Mouse (Mus musculus) thymus, postnatal 0 days (tissue): ENCODE results near the gene Foxj3. TPM values are rescaled to one million over a fixed set of nuclear protein-coding genes. Genes with fewer than 3 reads are reported as not detected.
"Not testable (repeated sequence)": the region's sequence is repeated elsewhere in the genome, so short reads cannot be mapped to it uniquely, and the experiment has no call there.

Source experiments
- DNase-seq: peaks from one replicate; pipeline ENCODE4 v3.0.0-alpha.2; 2015; ENCODE audit warnings: low spot score
- polyA plus RNA-seq: library from polyadenylated mRNA; unstranded; fragments of >200 nt; fragmentation: Nextera tagmentation; extraction: Ambion mirVana; gene quantifications from 2 replicates; pipeline ENCODE4 v1.2.1, GENCODE M21; 2015

The Foxj3 gene
- polyA plus RNA-seq, 1 experiment from 2014 or later, result 13.5 TPM

DNA sequence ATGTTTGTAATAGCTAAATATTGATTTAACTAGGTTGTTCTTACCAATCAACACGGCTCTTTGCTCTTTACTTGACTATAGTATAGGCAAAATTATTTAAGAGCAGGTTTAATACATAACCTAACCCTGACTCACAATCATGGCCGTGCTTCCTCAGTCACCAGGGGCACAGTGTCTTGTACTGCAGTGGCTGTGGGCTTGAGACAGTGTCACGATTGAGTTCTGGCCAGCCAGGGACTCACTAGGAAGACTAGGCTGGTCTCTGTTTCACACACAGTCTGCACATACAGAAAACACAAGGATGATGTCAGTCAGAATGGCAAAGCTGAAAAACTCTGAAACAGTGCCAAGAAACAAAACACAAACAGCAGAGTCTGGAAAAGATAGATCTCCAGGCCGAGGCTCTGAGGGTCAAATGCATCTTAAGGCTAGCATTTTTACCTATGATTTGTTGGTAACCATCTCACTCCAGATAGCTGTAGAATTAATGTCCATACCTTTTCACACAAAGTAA is 29.6 kb downstream of the Foxj3 start:
- DNase-seq, result no peak

DNA sequence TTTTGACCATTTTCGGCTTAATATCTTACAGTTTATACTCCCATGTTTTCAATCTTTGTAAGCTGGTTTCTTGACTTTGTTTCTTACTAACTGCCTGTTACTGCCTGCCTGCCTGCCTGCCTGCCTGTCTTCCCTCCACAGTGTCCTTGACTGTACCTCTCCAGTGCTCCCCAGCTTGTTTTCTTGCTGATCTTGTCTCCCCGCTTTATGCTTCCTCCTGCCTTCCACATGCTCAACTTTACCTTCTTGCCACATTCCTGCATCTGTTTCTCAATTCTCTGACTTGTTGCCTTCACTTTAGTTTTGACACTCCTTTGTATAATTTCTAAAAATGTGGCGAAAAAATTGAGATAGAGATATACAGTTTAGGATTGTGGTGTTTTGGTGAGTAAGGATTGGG is 35.9 kb downstream of the Foxj3 start:
- no peak for DNase-seq

DNA sequence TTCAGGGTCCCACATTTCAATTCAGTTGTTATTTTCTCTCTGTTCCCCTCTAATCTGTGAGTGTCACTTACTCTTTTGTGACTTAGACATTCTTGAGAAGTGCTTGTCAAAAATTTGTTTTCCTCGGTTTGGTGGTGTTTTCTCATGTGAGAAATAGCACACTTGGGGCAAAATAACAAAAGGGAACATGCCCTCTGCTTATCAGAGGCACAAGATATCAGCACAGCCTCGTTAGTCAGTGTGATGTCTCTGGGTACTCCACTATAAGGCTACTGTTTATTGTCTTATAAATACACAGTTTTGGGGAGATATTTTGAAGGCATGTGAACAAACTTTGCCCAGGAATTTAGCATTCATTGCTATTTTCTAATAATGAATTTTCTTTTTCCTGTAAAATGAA is 37.7 kb downstream of the Foxj3 start:
- no peak for DNase-seq

DNA sequence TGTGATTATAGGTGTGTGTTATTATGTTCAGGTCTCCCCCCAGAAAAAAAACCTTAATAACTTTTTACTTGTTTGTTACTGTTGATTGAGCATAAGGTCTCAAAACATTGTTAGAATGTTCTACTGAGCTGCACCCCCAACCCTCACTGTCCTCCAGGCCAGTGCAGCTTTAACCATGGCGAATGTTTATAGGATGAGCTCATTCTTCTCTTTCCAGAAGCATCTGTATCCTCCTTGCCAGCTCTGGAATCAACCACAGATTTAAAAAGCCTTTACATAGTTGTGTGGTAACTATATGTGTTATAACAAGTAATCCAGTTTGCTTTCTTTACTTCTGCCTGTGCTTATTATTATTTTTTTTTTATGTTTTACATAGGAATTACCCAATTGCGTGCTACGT is 38.7 kb downstream of the Foxj3 start:
- DNase-seq, result no peak

DNA sequence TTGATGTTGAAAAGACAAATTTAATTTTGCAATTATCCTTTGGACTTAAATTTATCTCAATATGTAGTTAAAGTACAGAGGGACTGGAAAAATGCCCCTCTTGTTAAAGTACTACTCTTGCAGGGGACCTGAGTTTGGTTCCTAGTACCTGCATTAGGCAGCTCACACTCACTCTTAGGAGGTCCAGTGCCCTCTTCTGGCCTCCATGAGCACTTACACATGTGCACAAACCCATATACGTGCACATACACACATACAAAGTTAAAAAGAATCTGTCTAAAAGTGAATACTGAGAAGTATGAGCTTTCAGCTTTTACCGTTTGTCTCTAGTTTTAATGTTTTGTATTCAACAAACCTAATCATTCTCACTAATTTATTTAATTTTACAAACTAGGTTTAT is 51.2 kb downstream of the Foxj3 start:
- no peak for DNase-seq

DNA sequence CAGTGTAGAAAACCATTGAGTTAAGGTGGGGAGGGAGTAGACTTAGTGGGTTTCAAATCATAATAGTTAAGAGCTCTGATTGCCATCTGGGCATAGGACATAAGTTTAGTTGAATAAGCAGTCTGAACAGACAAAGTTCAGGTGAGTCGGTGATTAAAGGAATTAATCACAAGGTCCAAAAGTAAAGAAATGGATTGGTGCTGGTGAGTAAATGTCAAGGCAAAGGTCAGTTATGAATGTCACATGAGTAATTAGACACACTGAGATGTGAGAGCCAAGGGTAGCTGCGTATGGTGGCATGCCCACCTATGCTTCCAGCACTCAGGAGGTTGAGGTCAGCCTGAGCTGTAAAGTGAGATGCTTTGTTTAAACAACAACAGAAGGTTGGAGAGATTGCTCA is 52.6 kb downstream of the Foxj3 start:
- DNase-seq, result no peak

DNA sequence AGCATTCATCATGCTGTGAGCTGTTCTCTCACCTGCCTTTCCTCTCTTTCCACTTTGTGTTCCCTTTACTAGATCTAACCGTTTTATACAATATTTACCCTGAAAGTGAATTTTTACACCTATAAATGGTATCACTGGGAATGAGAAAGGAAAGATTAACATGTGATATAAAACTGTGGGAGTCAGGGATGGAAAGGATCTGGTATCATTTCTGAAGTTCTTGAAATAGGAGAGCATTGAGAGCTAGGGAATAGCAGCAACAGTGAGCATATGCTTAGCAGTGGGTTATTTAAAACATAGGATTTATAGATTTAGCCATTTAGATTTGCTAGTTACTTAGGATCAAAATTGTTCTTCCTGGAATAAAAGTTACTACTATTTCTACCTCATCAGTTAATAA is 53.2 kb downstream of the Foxj3 start:
- DNase-seq, result no peak

DNA sequence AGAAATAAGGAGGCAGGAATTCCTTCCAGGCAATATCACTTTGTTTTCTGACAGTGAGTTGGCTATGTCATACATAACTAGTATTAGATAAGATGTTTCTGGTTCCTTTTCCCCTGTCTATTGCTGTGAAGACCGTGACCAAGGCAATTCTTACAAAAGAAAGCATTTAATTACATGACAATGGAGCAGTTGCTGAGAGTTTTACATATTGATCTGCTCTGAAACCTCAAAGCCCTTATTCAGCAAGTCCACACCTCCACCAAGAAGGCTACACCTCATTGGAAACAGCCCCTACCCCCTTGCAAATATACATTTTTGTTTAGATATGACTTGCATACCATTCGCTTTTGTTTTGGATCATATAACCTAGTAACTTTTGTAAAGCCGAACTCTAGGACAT is 55.7 kb downstream of the Foxj3 start:
- no peak for DNase-seq

DNA sequence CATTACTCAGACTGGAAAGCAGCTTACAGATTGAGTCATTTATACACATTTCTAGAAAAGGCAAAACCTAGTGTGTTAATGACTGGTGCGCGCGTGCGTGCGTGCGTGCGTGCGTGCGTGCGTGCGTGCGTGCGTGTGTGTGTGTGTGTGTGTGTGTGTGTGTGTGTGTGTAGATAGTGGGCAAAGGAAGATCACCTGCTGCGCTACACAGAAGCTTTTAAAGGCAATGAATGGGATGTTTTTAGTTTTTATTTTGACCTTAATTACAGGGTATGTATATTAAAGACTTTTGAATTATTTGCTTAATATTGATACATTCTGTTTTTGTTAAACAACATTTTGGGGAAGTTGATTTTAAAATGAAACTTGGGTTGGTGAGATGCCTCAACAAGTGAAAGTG is 57.5 kb downstream of the Foxj3 start:
- no peak for DNase-seq

DNA sequence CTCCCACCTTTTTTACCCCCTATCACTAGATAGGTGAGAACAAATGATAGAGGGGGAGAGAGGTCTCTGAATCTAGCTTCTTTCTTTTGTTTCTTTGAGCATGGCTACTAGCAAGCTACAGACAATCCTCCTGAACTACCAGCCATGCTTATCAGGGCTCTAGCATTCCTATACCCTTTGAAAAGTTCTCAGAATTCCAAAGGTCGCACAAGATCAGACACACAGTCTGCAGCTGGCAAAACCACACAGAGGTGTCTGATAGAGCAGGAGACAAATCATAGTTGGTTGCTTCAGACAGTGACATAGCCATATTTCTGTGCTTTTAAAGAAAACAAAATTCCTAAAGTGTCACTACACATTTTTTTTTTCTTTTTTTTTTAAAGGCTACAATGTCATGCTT is 62.8 kb downstream of the Foxj3 start:
- DNase-seq, result no peak

DNA sequence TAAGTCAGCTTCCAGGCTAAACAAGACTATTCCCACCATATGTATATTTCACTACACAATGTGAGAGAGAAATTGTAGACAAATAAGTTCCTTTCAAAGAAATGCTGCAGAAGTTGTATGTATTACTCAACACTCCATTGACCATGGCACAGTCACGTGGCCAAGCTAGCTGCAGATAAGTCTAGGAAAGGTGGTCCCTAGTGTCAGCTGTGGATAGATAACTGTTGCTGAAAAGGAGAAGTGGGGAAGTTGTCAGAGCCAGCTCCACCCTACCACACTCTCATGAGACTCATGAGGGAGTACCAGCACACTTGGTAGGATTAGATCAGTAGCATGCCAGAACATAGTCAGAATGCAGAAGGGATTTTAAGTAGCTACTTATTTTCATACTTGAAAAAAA is 72.7 kb downstream of the Foxj3 start:
- DNase-seq, result no peak

DNA sequence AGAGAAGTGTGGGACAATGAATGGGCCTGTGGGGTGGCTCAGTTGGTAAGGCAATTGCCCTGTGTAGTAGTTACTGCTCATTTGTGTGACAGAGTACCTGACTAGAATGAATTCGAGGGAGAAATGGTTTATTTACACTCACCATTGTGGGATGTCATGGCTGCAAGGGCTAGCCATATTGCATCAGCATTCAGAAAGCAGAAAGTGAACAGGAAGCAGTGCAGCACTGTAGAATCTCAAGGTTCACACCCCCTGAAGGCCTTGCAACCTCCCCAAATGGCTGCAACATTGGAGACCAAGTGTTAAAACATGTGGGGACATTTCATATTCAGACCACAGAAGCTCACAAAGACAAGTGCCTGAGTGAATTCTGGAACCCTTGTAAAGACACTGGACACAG is 77.3 kb downstream of the Foxj3 start:
- no peak for DNase-seq

DNA sequence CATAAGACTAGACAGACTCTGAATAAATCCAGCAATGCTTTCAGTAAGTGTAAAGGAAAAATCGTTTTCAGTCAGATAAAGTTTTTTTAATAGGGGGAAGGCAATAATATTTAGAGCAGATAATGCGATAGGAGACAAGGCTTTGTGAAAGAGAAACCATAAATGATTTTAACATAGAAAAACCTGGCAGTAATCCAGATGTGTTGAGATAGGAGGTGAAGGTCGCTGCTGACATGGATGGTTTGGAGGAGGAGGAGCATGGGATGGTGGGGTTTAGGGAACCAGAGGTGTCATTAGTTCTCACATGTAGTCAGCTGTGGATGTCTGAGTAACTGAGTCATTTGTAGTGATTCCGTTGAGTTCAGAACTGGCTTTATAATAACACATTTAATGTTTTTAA is 77.9 kb downstream of the Foxj3 start:
- DNase-seq, result no peak

DNA sequence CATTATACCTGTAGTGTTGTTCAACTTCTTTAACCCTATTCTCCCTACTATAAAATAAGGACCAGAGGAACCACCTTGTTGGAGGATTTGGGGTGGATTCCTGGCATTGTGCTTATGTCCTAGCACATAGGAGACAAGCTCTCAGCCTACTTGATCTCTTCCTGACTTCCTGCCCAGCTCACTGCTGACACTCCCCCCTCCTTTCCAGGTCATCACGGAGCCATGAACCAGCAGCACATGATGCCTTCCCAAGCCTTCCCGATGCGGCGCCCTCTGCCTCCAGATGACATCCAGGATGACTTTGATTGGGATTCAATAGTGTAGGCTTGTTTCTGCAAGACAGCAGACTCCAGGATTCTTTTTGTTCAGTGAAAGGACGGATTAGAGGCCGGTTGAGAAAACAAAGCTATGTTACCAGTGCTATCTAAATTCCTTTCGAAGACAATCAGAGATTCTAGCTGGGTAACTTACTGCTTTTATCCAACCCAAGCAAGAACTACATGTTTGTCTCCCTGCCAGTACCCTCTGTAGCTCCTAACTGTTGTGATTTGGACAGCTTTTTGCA is 89.4 kb downstream of the Foxj3 start:
- DNase-seq, result no peak

DNA sequence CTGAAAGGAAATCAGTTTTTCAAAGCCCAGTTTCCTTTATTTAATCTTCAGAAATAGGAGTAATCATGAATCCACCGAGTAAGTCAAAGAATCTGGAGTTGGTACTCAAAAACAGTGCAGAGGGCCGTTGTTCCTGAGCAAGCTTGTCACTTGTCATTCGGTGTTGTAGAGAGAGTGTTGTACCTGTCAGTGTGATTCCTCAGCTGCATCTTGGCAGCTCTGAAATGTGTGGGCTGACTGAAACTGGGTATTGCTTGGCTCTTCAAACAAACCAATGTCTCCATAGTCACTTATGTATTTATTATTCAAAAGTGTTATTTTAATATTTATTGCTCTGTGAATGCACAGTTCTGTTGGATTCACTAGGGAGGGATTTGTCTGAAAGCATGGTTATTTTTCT is 90.1 kb downstream of the Foxj3 start:
- no peak for DNase-seq

DNA sequence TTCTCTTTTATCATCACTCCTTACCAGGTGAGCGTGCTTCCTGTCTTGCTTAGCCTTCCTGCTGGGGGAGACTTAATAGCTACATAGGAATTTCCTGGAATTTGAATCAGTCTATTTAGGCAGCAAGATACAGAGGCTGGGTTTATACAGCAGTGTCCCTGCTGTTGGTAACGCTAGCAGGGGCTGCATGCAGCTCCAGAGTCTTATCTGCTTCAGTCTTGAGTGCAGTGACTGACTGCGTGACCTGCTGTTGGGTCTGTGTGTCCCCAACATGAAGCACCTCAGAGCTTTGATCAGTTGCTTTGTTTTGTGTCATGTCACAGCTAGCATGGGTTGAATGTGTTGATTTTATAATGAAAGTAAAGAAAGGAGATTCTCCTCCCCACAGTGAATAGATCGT is 90.5 kb downstream of the Foxj3 start:
- no peak for DNase-seq

DNA sequence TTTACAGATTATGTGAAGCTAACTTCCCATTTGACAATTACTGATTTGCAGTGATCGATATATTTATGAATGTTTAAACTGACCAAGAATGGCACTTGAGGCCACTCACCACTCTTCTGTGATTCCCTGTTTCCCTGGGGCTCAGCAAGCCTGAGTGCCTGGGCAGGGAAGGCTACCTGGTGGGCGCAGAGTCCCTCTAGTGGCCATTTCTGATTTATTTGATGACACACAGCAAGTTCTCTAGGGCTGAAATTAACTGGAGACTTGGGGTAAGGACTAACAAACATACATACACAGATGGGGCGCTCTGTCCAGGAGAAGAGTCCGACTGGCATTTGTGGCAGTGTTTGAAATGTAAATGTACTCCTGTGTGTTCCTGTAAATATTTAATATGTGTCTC is 91.6 kb downstream of the Foxj3 start:
- DNase-seq, result not testable (repeated sequence)

DNA sequence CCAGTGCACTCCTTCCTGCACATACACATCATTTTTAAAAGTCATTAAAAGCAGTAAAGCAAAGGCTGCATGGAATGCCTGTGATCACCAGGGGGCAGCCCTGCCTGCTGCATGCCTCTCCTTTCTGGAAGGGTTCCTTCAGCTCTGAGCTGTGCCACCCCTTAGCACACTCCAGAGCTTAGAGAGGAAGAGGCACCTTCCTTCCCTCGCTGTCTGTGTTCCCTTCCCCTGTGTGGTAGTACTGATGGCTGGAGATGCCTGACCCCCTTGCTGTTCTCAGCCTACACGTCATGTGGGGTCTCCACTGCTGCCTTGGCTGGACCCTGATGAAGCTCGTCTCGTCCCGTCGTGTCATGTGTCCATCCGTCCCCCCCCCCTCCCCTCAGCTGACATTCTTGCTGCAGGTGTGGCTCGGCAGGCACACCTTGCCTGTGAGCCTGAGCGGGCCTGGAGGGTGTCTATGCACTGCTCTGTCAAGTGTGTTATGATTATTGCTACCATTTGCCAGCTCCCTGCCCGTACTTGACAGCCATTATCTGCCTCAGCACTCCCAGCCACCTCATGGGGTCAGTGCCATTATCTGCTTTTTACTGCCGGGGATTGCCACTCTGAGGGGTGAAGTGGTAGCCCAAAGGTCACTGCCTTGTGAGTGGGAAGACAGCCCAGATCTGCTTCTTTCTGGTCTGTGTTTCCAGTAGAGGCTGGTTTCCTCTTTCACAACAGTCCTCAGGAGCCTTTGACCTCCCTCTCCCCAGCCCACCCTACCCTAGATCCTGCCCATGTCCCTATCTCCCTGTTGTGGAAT is 94.5 kb downstream of the Foxj3 start:
- DNase-seq, result peak; percentile 11

DNA sequence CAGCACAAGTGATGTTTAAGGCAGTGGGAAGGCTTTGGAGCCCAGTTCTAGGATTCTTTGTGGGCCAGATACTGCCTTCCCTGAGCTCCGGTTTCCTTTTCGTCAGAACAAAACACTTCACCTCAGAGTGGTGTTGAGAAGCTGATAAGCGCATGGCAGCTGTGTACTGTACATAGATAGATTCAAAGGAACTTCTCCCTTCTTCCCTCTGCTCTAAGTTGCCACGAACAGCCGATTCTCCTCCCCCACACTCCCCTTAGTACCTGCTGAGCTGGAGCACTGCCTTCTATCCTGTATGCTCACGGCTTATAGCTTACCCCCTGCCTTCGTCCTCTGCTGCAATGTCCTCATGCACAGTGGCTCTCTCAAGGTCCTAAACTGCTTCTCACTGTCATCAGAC is 95.9 kb downstream of the Foxj3 start:
- DNase-seq, result no peak

DNA sequence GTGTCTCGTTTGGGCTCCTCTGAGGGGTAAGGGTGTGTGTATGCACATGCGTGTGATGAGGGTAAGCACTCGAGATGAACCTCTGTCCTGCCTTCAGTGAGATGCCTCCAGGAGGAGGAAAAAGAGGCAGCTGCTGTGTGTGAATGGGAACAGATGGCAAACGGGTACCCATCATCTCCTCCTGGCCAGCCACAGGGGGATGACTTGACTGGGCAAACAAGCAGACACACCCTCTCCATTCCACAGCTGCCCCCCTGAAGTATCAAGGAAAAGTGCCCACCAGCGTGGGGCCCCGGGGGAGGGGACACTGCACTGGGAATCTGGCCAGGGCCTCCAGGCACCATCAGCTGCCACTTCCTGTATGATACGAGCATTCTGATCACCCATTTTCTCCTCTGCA is 96.5 kb downstream of the Foxj3 start:
- no peak for DNase-seq

DNA sequence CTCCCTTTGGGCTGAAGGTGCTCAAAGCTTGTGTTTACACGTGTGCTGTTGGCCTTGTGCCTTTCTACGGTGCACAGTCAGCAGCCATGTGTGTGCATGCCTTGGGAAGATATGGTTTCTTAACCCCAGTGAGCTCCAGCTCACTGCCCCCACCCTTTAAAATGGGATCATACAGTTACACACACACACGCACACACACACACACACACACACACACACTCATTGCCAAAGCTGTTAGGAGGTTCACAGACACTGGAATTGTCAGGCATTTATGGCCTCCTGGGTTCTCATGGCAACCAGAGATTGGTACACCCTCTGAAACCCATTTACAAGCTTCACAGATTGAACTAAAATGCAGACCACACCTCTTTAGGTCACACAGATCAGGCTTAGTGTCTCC is 97.1 kb downstream of the Foxj3 start:
- DNase-seq, result no peak

DNA sequence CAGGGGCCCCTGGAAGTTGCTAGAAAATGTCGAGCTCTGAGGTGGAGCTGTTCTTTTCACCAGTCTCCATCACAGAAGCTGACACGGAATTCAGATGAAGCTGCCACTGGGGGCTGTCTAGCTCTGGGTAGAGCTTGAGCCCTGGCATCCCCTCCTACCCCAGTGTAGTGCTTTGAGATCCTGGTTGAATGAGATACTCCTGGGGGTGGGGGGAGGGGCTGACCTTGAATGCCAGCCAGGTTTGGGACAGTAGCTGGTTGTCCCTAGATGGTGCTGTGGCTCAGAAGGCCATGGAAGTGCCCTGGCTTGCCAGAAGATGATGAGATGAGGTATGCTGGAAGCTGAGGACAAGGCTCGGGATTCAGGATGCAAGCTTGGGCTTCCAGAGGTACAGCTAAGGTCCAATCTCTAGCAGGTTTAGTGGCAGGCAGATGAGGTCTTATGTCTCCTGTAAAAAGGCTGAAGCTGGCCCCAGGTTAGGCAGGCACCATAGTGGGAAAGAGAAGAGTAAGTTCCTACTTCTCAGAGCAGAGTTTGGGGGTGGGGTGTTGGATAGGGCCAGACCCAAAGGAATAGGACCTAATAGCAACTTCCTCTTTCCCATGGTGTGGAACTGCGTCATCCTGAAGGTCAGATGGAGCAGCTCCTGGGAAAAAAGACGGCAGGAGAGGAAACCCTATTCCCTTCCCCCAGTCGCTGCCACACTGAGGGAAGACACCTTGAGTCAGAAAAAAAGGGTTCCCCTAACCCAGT is 98.3 kb downstream of the Foxj3 start:
- DNase-seq, result no peak

DNA sequence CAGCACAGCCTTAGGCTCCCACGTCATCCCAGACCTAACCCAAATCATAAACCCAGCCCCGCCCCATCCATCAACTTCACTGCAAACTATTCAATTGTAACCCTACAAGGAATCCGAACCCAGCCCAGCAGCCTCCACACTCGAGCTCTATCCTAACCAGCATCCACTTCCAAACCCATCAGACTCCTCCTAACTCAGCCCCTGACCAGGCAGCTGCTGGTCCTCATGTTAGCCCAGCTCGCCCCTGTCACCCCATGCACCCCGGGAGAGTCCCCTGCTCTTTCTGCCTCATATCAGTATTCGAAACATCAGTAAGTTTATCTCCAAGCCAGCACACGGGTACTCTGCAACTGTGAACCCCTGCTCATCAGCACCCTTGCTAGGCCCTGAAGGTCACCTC is 98.9 kb downstream of the Foxj3 start:
- no peak for DNase-seq
